Mouse (Mus musculus): ENCODE measurements around the gene Tmem9b. TPM values are rescaled to one million over a fixed set of nuclear protein-coding genes. Genes with fewer than 3 reads are reported as not detected.

The Tmem9b gene
- total RNA-seq, 2 experiments from 2014 or later, result 48.8 to 92.5 TPM

DNA sequence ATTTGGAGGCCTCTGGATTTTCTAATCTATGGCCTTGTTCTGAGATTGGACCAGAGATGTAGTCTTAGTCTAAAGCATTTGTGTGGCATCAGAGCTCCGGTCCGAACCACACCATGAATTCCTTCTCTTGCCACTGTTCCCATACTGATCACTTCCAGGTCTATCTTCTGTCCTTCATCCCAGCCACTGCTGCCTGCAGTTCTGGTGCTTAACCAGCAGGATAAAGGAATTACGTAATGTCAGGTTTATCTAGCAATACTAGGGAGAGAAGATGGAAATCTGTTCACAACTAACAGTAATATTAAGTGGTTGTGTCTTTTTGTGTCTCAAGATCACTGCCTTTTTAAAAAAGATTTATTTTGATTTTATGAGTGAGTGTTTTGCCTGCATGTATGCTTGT lies 62.6 kb downstream of the Tmem9b start:
- ATAC-seq (ENCODE audit: poor library complexity, severe bottlenecking), result no peak

DNA sequence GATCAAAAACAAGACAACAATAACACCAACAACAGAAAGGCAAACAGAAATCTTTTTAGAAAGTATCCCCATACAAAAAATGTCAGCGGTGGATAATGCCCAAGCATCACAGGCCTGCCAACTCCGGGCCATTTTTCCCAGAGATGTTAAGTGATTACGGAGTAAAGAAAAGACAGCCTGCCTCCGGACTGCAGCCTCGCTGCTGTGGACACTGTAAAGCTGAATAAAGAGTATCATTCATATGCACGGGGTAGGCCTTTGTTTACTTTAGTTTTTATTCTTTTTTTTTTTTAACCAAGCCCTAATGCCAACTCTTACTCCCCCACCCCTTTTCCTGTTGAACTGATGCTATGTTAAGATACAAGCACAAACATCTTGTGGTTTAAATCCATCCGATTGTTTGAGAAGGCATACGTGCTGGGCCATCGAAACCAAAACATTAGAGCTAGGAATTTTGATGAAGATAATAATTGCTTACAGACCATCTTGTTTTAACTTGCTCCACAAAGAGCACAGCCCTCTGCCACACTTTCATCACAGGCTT lies 66.0 kb downstream of the Tmem9b start:
- ATAC-seq (ENCODE audit: poor library complexity, severe bottlenecking), result no peak

Other genes with a start within 250 kb of the Tmem9b start
- 0.11 TPM in 1 of 2 replicates, not detected in the other for gene Trim66, start 244.7 kb downstream of the Tmem9b start, total RNA-seq (2015)
- gene Trim66, start 244.7 kb downstream of the Tmem9b start, total RNA-seq (2017), result 0.08 TPM in 1 of 2 replicates, not detected in the other
- gene Rpl27a, start 233.7 kb downstream of the Tmem9b start, total RNA-seq (2015), result 370 and 392 TPM in 2 replicates
- gene Rpl27a, start 233.7 kb downstream of the Tmem9b start, total RNA-seq (2017), result 556 and 612 TPM in 2 replicates
- gene St5, start 49.3 kb downstream of the Tmem9b start, total RNA-seq (2015), result 0.69 and 2.0 TPM in 2 replicates
- 0.73 and 1.3 TPM in 2 replicates for gene St5, start 49.3 kb downstream of the Tmem9b start, total RNA-seq (2017)
- 28.4 and 37.0 TPM in 2 replicates for gene Akip1, start 49.2 kb downstream of the Tmem9b start, total RNA-seq (2015)
- gene Akip1, start 49.2 kb downstream of the Tmem9b start, total RNA-seq (2017), result 13.5 and 18.0 TPM in 2 replicates
- not detected in 2 replicates for gene BC051019, start 29.0 kb downstream of the Tmem9b start, total RNA-seq (2015)
- not detected in 2 replicates for gene BC051019, start 29.0 kb downstream of the Tmem9b start, total RNA-seq (2017)
- gene Ascl3, start 21.1 kb downstream of the Tmem9b start, total RNA-seq (2015), result not detected in 2 replicates
- gene Ascl3, start 21.1 kb downstream of the Tmem9b start, total RNA-seq (2017), result 0.95 TPM in 1 of 2 replicates, not detected in the other
- gene Nrip3, start 29.1 kb upstream of the Tmem9b start, total RNA-seq (2015), result 0.04 TPM in 1 of 2 replicates, not detected in the other
- not detected in 2 replicates for gene Nrip3, start 29.1 kb upstream of the Tmem9b start, total RNA-seq (2017)
- not detected in 2 replicates for gene Scube2, start 112.8 kb upstream of the Tmem9b start, total RNA-seq (2015)
- gene Scube2, start 112.8 kb upstream of the Tmem9b start, total RNA-seq (2017), result not detected in 2 replicates
- 152 and 157 TPM in 2 replicates for gene Dennd5a, start 207.6 kb upstream of the Tmem9b start, total RNA-seq (2015)
- gene Dennd5a, start 207.6 kb upstream of the Tmem9b start, total RNA-seq (2017), result 102 and 128 TPM in 2 replicates
- gene Tmem41b, start 234.1 kb upstream of the Tmem9b start, total RNA-seq (2015), result 34.0 and 38.7 TPM in 2 replicates
- gene Tmem41b, start 234.1 kb upstream of the Tmem9b start, total RNA-seq (2017), result 31.5 and 40.0 TPM in 2 replicates